Mouse (Mus musculus) forebrain, embryonic 13.5 days (tissue): ENCODE data around the gene Moxd1. TPM values are rescaled to one million over a fixed set of nuclear protein-coding genes. Genes with fewer than 3 reads are reported as not detected.
A peak's percentile ranks its signal among the peaks of the same experiment; 100 is the strongest.

Experiments
- ATAC-seq: fragments of 200-750 bp; cut with Nextera tagmentation; 2 replicates; pipeline ENCODE4 v1.8.0; 2017
- H3K27ac ChIP-seq: fragments of 300-500 bp; sonication (generic); 2 replicates; pipeline ENCODE4 v1.5.1; 2015; ENCODE audit warnings: inconsistent platforms, mild to moderate bottlenecking, moderate library complexity
- H3K27me3 ChIP-seq: fragments of 300-500 bp; sonication (generic); 2 replicates; pipeline ENCODE4 v1.6.1; 2015; ENCODE audit warnings: mild to moderate bottlenecking, inconsistent platforms
- H3K36me3 ChIP-seq: fragments of 300-500 bp; sonication (generic); 2 replicates; pipeline ENCODE4 v1.6.1; 2015; ENCODE audit warnings: mild to moderate bottlenecking, inconsistent platforms; ENCODE audit not compliant: poor library complexity, severe bottlenecking
- H3K4me1 ChIP-seq: fragments of 300-500 bp; sonication (generic); 2 replicates; pipeline ENCODE4 v1.6.1; 2015; ENCODE audit warnings: inconsistent platforms
- H3K4me2 ChIP-seq: fragments of 300-500 bp; sonication (generic); 2 replicates; pipeline ENCODE4 v1.6.1; 2015; ENCODE audit warnings: inconsistent platforms, mild to moderate bottlenecking, moderate library complexity
- H3K4me3 ChIP-seq: fragments of 300-500 bp; sonication (generic); 2 replicates; pipeline ENCODE4 v1.5.1; 2015; ENCODE audit warnings: mild to moderate bottlenecking, inconsistent platforms
- H3K9ac ChIP-seq: fragments of 300-500 bp; sonication (generic); 2 replicates; pipeline ENCODE4 v1.6.1; 2015; ENCODE audit warnings: mild to moderate bottlenecking, inconsistent platforms
- H3K9me3 ChIP-seq: fragments of 300-500 bp; sonication (generic); replicated peaks from 2 replicates; pipeline ENCODE4 v1.6.1; 2016; ENCODE audit warnings: inconsistent platforms
- WGBS: fragments of 180-500 bp; shearing (Covaris S2); methylation state at CpG from one replicate; pipeline ENCODE4 v1.1.7; 2015; 5-methylcytosine and 5-hydroxymethylcytosine counted together
- polyA plus RNA-seq: library from polyadenylated mRNA; unstranded; fragments of >200 nt; fragmentation: Nextera tagmentation; extraction: Ambion mirVana; gene quantifications from 2 replicates; pipeline ENCODE4 v1.2.1, GENCODE M21; 2015

Moxd1 gene
- 0.88 and 1.4 TPM in 2 replicates for polyA plus RNA-seq

DNA sequence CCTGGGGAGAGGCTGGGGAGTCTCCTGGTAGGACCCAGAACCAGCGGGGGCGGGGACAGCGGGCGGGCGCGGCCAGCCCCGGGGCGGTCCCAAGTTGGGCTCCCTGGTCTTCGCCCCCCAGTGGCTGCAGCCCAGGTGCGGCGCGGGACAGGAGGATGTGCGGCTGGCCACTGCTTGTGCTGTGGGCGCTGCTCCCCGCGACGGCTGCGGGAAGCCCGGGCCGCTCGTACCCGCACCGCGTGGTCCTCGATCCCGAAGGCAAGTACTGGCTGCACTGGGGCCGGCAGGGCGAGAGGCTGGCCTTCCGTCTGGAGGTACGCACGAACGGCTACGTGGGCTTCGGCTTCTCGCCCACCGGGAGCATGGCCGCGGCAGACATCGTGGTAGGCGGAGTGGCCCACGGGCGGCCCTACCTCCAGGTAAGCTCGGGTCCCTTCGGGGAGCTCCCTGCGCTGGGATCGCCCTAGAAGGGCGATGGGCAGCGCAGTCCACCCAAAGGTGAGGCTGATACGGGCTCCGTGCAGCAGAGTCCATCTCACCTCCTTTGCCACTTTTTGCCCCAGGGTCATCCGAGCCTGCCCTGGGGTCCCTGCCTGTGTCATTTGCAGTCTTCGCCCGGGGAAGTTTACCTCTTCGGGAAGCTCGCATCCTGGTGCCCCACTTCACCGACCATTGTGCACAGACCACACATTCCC, at the start of gene Moxd1:
Gene Moxd1 (plus strand): TSS at position 69 of the 695 bp plus-strand sequence.
- H3K9me3 ChIP-seq = no peaks in the 10 kb centered on the region
- no peak within 1 kb of the TSS for H3K27ac ChIP-seq
- WGBS = 2% methylated on average over 56 of the region's 56 CpGs
- peak within 1 kb of the TSS; percentile 86 for H3K4me2 ChIP-seq
- H3K27me3 ChIP-seq = peaks cover 38% of the 10 kb centered on the region
- ATAC-seq = peak; percentile 86
- peak within 1 kb of the TSS; percentile 51 for H3K4me3 ChIP-seq
- H3K9ac ChIP-seq = peak within 1 kb of the TSS; percentile 47
- H3K4me1 ChIP-seq = peaks cover 19% of the 10 kb centered on the region
- H3K36me3 ChIP-seq = no peaks in the 10 kb centered on the region

DNA sequence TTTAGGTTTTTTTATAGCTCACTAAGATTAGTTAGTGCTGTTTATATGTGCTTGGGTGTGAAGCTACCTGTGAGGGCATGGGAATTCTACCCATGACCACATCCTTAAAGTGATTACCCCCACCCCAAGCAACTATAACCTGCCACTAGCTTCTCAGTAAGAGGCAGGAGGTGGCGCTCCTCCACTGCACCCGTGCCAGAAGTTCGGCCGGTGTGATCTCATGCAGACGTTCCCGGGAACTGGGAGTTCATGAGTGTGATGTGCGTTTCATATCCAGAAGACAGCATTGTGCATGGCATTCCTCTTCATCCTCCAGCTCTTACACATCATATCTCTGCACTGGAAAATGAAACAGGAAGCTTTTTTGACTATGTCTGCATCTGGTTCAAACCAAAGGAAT, 32.9 kb upstream of the Moxd1 start:
- H3K27ac ChIP-seq = no peak overlapping the region
- no peaks in the 10 kb centered on the region for H3K4me1 ChIP-seq
- no peaks in the 10 kb centered on the region for H3K9me3 ChIP-seq
- 65% methylated on average over 7 of the region's 7 CpGs for WGBS
- H3K36me3 ChIP-seq = peaks cover 29% of the 10 kb centered on the region
- no peak for ATAC-seq
- H3K9ac ChIP-seq = no peak overlapping the region
- H3K4me3 ChIP-seq = no peak overlapping the region
- no peak overlapping the region for H3K4me2 ChIP-seq
- H3K27me3 ChIP-seq = no peaks in the 10 kb centered on the region

GRCm38 (mm10) chr10:24191977-24192376, 31.3 kb upstream of the Moxd1 start:
- Histone ChIP-seq H3K4me1 (no peaks in the 10 kb centered on the region), H3K27me3 (no peaks in the 10 kb centered on the region), H3K4me3 (no peak overlapping the region), H3K36me3 (peaks cover 14% of the 10 kb centered on the region; the same call in 1 of the 2 replicates), H3K9me3 (no peaks in the 10 kb centered on the region), H3K9ac (no peak overlapping the region), H3K27ac (no peak overlapping the region), H3K4me2 (no peak overlapping the region)
- ATAC-seq = peak; percentile 51; the same call in 1 of the 2 replicates
- WGBS = 73% methylated on average over 1 of the region's 1 CpGs

- WGBS = 46% methylated on average over 12 of the region's 12 CpGs
- Histone ChIP-seq H3K9ac (no peak overlapping the region), H3K27me3 (no peaks in the 10 kb centered on the region), H3K4me3 (no peak overlapping the region), H3K4me2 (no peak overlapping the region), H3K9me3 (no peaks in the 10 kb centered on the region), H3K36me3 (no peaks in the 10 kb centered on the region), H3K27ac (no peak overlapping the region), H3K4me1 (no peaks in the 10 kb centered on the region)
- no peak for ATAC-seq
These were observed 24.0 kb upstream of the Moxd1 start for GRCm38 (mm10) chr10:24199303-24199702.

DNA sequence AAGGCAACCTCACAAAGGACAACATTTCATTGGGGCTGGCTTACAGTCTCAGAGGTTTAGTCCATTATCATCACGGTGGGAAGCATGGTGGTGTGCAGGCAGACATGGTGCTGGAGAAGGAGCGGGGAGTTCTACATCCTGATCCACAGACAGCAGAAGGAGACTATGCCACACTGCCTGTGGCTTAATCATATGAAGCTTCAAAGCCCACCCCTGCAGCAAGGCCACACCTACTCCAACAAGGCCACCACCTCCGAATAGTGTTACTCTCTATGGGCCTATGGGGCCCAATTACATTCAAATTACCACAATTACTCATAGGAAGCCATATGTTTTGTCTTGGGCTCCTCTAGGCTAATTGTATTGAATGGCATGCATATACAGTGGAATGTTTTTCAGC, 23.2 kb upstream of the Moxd1 start:
- Histone ChIP-seq H3K27ac (no peak overlapping the region), H3K36me3 (no peaks in the 10 kb centered on the region), H3K4me2 (no peak overlapping the region), H3K4me1 (no peaks in the 10 kb centered on the region), H3K27me3 (no peaks in the 10 kb centered on the region), H3K9me3 (no peaks in the 10 kb centered on the region), H3K4me3 (no peak overlapping the region), H3K9ac (no peak overlapping the region)
- 67% methylated on average over 3 of the region's 3 CpGs for WGBS
- no peak for ATAC-seq

- H3K4me2 ChIP-seq = no peak overlapping the region
- ATAC-seq = no peak
- H3K27ac ChIP-seq = no peak overlapping the region
- peaks cover 6% of the 10 kb centered on the region; the same call in 1 of the 2 replicates for H3K27me3 ChIP-seq
- 90% methylated on average over 6 of the region's 6 CpGs for WGBS
- no peaks in the 10 kb centered on the region for H3K9me3 ChIP-seq
- H3K36me3 ChIP-seq = no peaks in the 10 kb centered on the region
- H3K9ac ChIP-seq = no peak overlapping the region
- 0 out of 2 replicates have a peak, but pooled peaks cover 4% of the 10 kb centered on the region for H3K4me1 ChIP-seq
- no peak overlapping the region for H3K4me3 ChIP-seq
These were observed 13.2 kb upstream of the Moxd1 start for GRCm38 (mm10) chr10:24210075-24210474.

DNA sequence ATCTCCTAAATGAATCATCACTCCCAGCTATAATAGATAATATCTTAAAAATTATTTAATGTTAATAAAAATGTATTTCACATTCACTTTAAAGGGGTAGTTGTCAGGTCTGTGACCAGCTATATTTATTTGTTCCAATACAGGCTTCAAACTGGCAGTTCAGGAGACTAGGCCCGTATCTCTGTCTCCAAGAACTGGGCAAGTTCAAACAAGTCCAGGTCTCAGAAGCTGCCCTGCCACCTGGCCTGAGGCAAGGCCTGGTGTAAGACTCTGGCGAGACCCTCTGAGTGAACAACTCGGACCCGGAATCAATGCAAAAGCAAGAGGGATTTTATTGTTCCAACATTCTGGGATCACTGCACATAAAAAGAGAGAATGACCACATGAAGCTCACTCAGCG, 10.0 kb upstream of the Moxd1 start:
- H3K4me3 ChIP-seq = no peak overlapping the region
- 0 out of 2 replicates have a peak, but pooled peaks cover 4% of the 10 kb centered on the region for H3K4me1 ChIP-seq
- whole genome bisulfite sequencing = 61% methylated on average over 5 of the region's 5 CpGs
- H3K27me3 ChIP-seq = peaks cover 6% of the 10 kb centered on the region; the same call in 1 of the 2 replicates
- H3K9me3 ChIP-seq = no peaks in the 10 kb centered on the region
- H3K4me2 ChIP-seq = no peak overlapping the region
- no peak for ATAC-seq
- H3K9ac ChIP-seq = no peak overlapping the region
- no peak overlapping the region for H3K27ac ChIP-seq
- H3K36me3 ChIP-seq = no peaks in the 10 kb centered on the region

DNA sequence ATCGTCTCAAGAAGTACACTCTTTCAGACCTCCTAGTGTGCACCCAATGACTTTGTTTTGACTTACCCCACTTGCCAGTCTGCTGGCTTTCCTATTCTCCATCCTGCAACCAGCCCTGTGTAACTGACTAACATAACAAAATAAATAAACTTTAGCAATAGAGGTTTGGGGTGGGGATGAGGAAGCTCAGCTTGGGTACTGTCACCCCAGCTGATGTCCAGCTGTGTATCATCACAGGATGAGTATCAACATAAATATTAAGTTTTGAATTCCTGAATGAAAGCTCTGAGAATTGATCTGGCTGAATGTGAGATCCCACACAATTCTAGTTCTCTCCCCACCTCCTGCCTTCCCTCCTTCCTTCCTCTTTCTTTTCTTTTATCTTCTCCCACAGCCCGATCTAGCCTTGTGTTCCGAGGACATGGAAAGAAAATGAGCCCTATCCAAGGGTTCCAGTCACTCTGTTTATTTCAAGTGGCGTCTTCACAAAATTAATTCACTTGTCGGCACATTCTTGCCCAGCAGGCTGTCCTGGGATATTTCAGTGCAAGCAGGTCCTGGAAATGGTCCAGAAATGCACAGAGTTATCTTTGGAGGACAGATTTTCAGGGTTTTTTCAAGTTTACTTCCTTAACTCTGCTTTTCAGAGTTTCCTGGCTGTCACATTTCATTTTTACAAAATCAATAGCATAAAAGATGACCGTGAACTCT, 5.6 kb upstream of the Moxd1 start:
- Histone ChIP-seq H3K27ac (no peak overlapping the region), H3K4me1 (no peaks in the 10 kb centered on the region), H3K27me3 (peaks cover 14% of the 10 kb centered on the region), H3K4me2 (no peak overlapping the region), H3K36me3 (no peaks in the 10 kb centered on the region), H3K9me3 (no peaks in the 10 kb centered on the region), H3K4me3 (no peak overlapping the region), H3K9ac (no peak overlapping the region)
- ATAC-seq = no peak
- WGBS = 64% methylated on average over 6 of the region's 6 CpGs

- no peak for ATAC-seq
- no peak overlapping the region for H3K4me2 ChIP-seq
These were observed 2.4 kb upstream of the Moxd1 start for GRCm38 (mm10) chr10:24220931-24221330.

GRCm38 (mm10) chr10:24222911-24223310, 406 bp upstream of the Moxd1 start:
- Histone ChIP-seq H3K4me1 (peaks cover 13% of the 10 kb centered on the region), H3K27me3 (peaks cover 38% of the 10 kb centered on the region), H3K36me3 (no peaks in the 10 kb centered on the region), H3K4me3 (peak overlapping the region; percentile 51), H3K9me3 (no peaks in the 10 kb centered on the region), H3K9ac (peak overlapping the region; percentile 47), H3K27ac (no peak overlapping the region), H3K4me2 (peak overlapping the region; percentile 86)
- peak; percentile 39 for ATAC-seq
- WGBS = 10% methylated on average over 6 of the region's 6 CpGs

More at GRCm38 (mm10) chr10:24220931-24221330, 2.4 kb upstream of the Moxd1 start:
- no peak overlapping the region for H3K4me3 ChIP-seq
- H3K9me3 ChIP-seq = no peaks in the 10 kb centered on the region
- no peak overlapping the region for H3K27ac ChIP-seq
- H3K36me3 ChIP-seq = no peaks in the 10 kb centered on the region
- 85% methylated on average over 5 of the region's 5 CpGs for WGBS
- H3K9ac ChIP-seq = no peak overlapping the region
- peaks cover 36% of the 10 kb centered on the region for H3K27me3 ChIP-seq
- peaks cover 13% of the 10 kb centered on the region for H3K4me1 ChIP-seq

GRCm38 (mm10) chr10:24224591-24224990, 1.3 kb downstream of the Moxd1 start:
- Histone ChIP-seq H3K9ac (no peak overlapping the region), H3K4me2 (no peak overlapping the region), H3K27me3 (peaks cover 38% of the 10 kb centered on the region), H3K27ac (no peak overlapping the region), H3K9me3 (no peaks in the 10 kb centered on the region), H3K36me3 (no peaks in the 10 kb centered on the region), H3K4me3 (no peak overlapping the region), H3K4me1 (peaks cover 26% of the 10 kb centered on the region)
- 31% methylated on average over 8 of the region's 8 CpGs for WGBS
- no peak for ATAC-seq

DNA sequence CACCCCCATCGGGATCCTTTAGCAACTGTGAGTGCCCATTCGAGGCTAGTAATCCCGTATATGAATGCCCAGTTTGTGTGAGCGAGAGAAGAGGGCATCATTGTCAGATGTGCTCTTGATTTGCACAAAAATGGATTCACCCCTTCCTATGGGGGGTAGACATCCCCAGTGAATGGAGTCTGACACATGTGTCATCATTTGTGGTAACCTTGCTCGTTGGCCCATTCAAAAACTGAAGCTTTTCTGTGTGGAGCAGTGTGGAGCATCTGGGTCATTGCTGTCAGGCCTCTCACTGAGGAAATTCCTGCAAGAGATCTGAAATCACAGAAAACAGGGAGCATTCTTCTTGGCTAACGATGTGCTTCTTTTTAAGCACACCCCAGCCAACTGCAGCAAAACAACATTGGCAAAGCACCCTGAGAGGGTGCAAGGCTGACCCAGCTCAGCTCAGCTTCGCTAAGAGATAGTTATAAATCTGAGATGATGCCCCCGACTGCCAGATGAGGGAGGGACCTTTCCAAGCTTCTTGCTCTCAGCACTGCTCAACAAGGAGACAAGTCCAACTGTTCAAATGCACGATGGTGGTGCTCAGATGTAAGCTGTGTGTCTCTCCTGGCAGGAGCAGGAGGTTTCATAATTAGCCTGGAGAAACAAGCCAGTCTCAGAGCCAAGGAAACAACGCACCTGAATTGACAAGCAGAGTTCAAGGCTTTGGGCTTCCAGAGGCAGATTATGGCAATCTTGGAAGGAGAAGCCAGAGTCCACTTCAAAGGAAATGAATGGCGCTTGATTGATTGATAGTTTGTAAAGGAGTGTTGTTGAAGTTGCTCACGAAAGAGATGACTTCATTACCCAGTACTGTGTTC, 5.2 kb downstream of the Moxd1 start:
- Histone ChIP-seq H3K4me1 (peaks cover 19% of the 10 kb centered on the region), H3K27me3 (peaks cover 22% of the 10 kb centered on the region), H3K4me3 (no peak overlapping the region), H3K9me3 (no peaks in the 10 kb centered on the region), H3K9ac (no peak overlapping the region), H3K27ac (no peak overlapping the region), H3K4me2 (no peak overlapping the region), H3K36me3 (no peaks in the 10 kb centered on the region)
- WGBS = 32% methylated on average over 12 of the region's 12 CpGs
- ATAC-seq = no peak
